16 mouse cellular contexts compared by ENCODE assay signal in the genomic region with DNA sequence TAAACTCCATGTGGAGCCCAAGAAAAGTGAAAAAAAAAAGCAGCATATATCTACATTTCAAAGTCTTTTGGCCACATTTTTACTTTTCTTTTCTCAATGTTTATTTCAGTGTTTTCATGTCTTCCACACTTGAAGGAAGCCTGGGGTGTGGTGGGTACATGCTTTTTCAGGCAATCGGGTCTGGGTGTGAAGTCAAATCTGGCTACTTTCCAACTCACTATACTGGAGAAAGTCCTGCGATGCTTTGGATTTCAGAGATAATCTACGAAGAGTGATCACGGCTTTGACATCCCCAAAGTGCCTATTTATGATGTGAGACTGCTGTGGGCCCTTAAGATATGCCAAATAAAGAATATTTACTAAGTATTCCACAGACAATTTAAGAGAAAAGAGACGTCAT. TPM values are rescaled to one million over a fixed set of nuclear protein-coding genes. Genes with fewer than 3 reads are reported as not detected.
"Had no signal": no experiment of that assay in that cellular context is flagged by ENCODE, and none has a peak within 500 bp of the region (broad histone marks: within the 10 kb centered on the region; RNA-seq: fewer than 3 reads in every experiment).

No protein-coding gene starts in this region.

- H3K36me3 ChIP-seq: liver, embryonic 13.5 days; liver, embryonic 15.5 days; midbrain, embryonic 12.5 days; midbrain, embryonic 15.5 days; neural tube, embryonic 12.5 days; stomach, embryonic 15.5 days had no signal

- H3K4me3 ChIP-seq: liver, embryonic 13.5 days; liver, embryonic 15.5 days; megakaryocyte, embryonic 14.5 days; midbrain, embryonic 12.5 days; midbrain, embryonic 15.5 days; neural tube, embryonic 12.5 days; stomach, embryonic 15.5 days had no signal

- H3K4me1 ChIP-seq: liver, embryonic 13.5 days; liver, embryonic 15.5 days; midbrain, embryonic 12.5 days; midbrain, embryonic 15.5 days; neural tube, embryonic 12.5 days had no signal

- DNase-seq: liver, embryonic 13.5 days; liver, postnatal 0 days; lung, adult 2 months; right cerebral cortex, postnatal 14 days; thymus, adult 2 months; thymus, postnatal 25 days; thymus, postnatal 4 days had no signal

- H3K27ac ChIP-seq: liver, embryonic 13.5 days; liver, embryonic 15.5 days; macrophage; midbrain, embryonic 12.5 days; midbrain, embryonic 15.5 days; neural tube, embryonic 12.5 days; stomach, embryonic 15.5 days; stomach, postnatal 0 days had no signal

- ATAC-seq: liver, postnatal 0 days; midbrain, embryonic 15.5 days had no signal

- H3K4me2 ChIP-seq: liver, embryonic 11.5 days; liver, embryonic 13.5 days; liver, embryonic 15.5 days; midbrain, embryonic 12.5 days; midbrain, embryonic 15.5 days; neural tube, embryonic 12.5 days; stomach, embryonic 15.5 days had no signal

- H3K9ac ChIP-seq: liver, embryonic 13.5 days; liver, embryonic 15.5 days; liver, postnatal 0 days; midbrain, embryonic 12.5 days; midbrain, embryonic 15.5 days; neural tube, embryonic 12.5 days; stomach, embryonic 15.5 days had no signal

- H3K9me3 ChIP-seq: liver, embryonic 13.5 days; liver, embryonic 15.5 days; megakaryocyte, embryonic 14.5 days; midbrain, embryonic 12.5 days; midbrain, embryonic 15.5 days; neural tube, embryonic 12.5 days; stomach, embryonic 15.5 days had no signal

- H3K27me3 ChIP-seq: liver, embryonic 13.5 days; liver, embryonic 15.5 days; megakaryocyte, embryonic 14.5 days; midbrain, embryonic 12.5 days; midbrain, embryonic 15.5 days; neural tube, embryonic 12.5 days; stomach, embryonic 15.5 days had no signal

RNA-seq across cellular contexts. Expression of a gene that starts 57.7 kb away (rescaled TPM):
- polyA plus RNA-seq: macrophage had no signal
